Mouse (Mus musculus): ENCODE data around the gene Plac8. TPM values are rescaled to one million over a fixed set of nuclear protein-coding genes. Genes with fewer than 3 reads are reported as not detected.

Plac8 gene
- total and polyA plus RNA-seq, 2 experiments from 2014 or later, result 3.2 to 5.2 TPM

GRCm38 (mm10) chr5:100578863-100579411 is 6.9 kb upstream of the Plac8 start:
- ATAC-seq (ENCODE audit: insufficient read depth, low read depth), result no peak
- TF ChIP-seq EP300 (IDR thresholded peaks at IDR 0.05; ENCODE audit: low read depth) (no peak), CTCF (IDR thresholded peaks at IDR 0.05; ENCODE audit: low read depth) (no peak)
- 76% methylated on average over 5 of the region's 5 CpGs for WGBS
- Histone ChIP-seq H3K27me3 (ENCODE audit: control insufficient read depth, insufficient read depth, low read length) (no peaks in the 10 kb centered on the region), H3K9me3 (replicated peaks; ENCODE audit: control insufficient read depth, low read length) (no peaks in the 10 kb centered on the region), H3K4me1 (ENCODE audit: control insufficient read depth, insufficient read depth) (no peaks in the 10 kb centered on the region), H3K9ac (replicated peaks; ENCODE audit: low read depth, low read length) (no peak overlapping the region), H3K27ac (ENCODE audit: low read depth) (no peak overlapping the region), H3K36me3 (replicated peaks; ENCODE audit: control insufficient read depth, insufficient read depth, low read length) (no peaks in the 10 kb centered on the region), H3K4me3 (ENCODE audit: low read depth, low read length) (no peak overlapping the region), H3K4me2 (ENCODE audit: low read depth, low read length) (no peak overlapping the region)
- DNase-seq (ENCODE audit: low spot score), result no peak

GRCm38 (mm10) chr5:100574771-100575170 is 2.7 kb upstream of the Plac8 start:
- Histone ChIP-seq H3K4me1 (ENCODE audit: control insufficient read depth, insufficient read depth) (no peaks in the 10 kb centered on the region), H3K36me3 (replicated peaks; ENCODE audit: control insufficient read depth, insufficient read depth, low read length) (no peaks in the 10 kb centered on the region), H3K4me2 (ENCODE audit: low read depth, low read length) (no peak overlapping the region), H3K4me3 (ENCODE audit: low read depth, low read length) (no peak overlapping the region), H3K9ac (replicated peaks; ENCODE audit: low read depth, low read length) (no peak overlapping the region), H3K27me3 (ENCODE audit: control insufficient read depth, insufficient read depth, low read length) (no peaks in the 10 kb centered on the region), H3K9me3 (replicated peaks; ENCODE audit: control insufficient read depth, low read length) (no peaks in the 10 kb centered on the region), H3K27ac (ENCODE audit: low read depth) (no peak overlapping the region)
- DNase-seq (ENCODE audit: low spot score) (no peak), ATAC-seq (ENCODE audit: insufficient read depth, low read depth) (no peak)
- TF ChIP-seq CTCF (IDR thresholded peaks at IDR 0.05; ENCODE audit: low read depth) (0 out of 2 replicates have a peak, but pooled peaks have one; percentile 5), EP300 (IDR thresholded peaks at IDR 0.05; ENCODE audit: low read depth) (no peak)
- WGBS, result 61% methylated on average over 1 of the region's 1 CpGs

GRCm38 (mm10) chr5:100573256-100573655 is 1.2 kb upstream of the Plac8 start:
- ATAC-seq (ENCODE audit: insufficient read depth, low read depth) (no peak), DNase-seq (ENCODE audit: low spot score) (no peak)
- TF ChIP-seq CTCF (IDR thresholded peaks at IDR 0.05; ENCODE audit: low read depth), result no peak
- no peak for TF ChIP-seq EP300 (IDR thresholded peaks at IDR 0.05; ENCODE audit: low read depth)
- no peaks in the 10 kb centered on the region for H3K9me3 ChIP-seq (replicated peaks; ENCODE audit: control insufficient read depth, low read length)
- WGBS, result 81% methylated on average over 5 of the region's 5 CpGs
- no peak overlapping the region for H3K9ac ChIP-seq (replicated peaks; ENCODE audit: low read depth, low read length)
- no peak overlapping the region for H3K4me3 ChIP-seq (ENCODE audit: low read depth, low read length)
- no peak overlapping the region for H3K27ac ChIP-seq (ENCODE audit: low read depth)
- H3K36me3 ChIP-seq (replicated peaks; ENCODE audit: control insufficient read depth, insufficient read depth, low read length), result no peaks in the 10 kb centered on the region
- no peak overlapping the region for H3K4me2 ChIP-seq (ENCODE audit: low read depth, low read length)
- no peaks in the 10 kb centered on the region for H3K27me3 ChIP-seq (ENCODE audit: control insufficient read depth, insufficient read depth, low read length)
- no peaks in the 10 kb centered on the region for H3K4me1 ChIP-seq (ENCODE audit: control insufficient read depth, insufficient read depth)

- TF ChIP-seq EP300 (IDR thresholded peaks at IDR 0.05; ENCODE audit: low read depth) (no peak), CTCF (IDR thresholded peaks at IDR 0.05; ENCODE audit: low read depth) (no peak)
- ATAC-seq (ENCODE audit: insufficient read depth, low read depth) (no peak), DNase-seq (ENCODE audit: low spot score) (no peak)
- Histone ChIP-seq H3K4me3 (ENCODE audit: low read depth, low read length) (no peak overlapping the region), H3K4me2 (ENCODE audit: low read depth, low read length) (peak overlapping the region; percentile 4; the same call in 1 of the 2 replicates), H3K27ac (ENCODE audit: low read depth) (no peak overlapping the region), H3K27me3 (ENCODE audit: control insufficient read depth, insufficient read depth, low read length) (no peaks in the 10 kb centered on the region), H3K4me1 (ENCODE audit: control insufficient read depth, insufficient read depth) (no peaks in the 10 kb centered on the region), H3K9me3 (replicated peaks; ENCODE audit: control insufficient read depth, low read length) (no peaks in the 10 kb centered on the region), H3K36me3 (replicated peaks; ENCODE audit: control insufficient read depth, insufficient read depth, low read length) (no peaks in the 10 kb centered on the region), H3K9ac (replicated peaks; ENCODE audit: low read depth, low read length) (no peak overlapping the region)
- 12% methylated on average over 8 of the region's 8 CpGs for WGBS
These were observed 1.3 kb downstream of the Plac8 start for GRCm38 (mm10) chr5:100570716-100571115.

GRCm38 (mm10) chr5:100569997-100570595 is 1.9 kb downstream of the Plac8 start:
- Histone ChIP-seq H3K4me1 (ENCODE audit: control insufficient read depth, insufficient read depth) (no peaks in the 10 kb centered on the region), H3K27me3 (ENCODE audit: control insufficient read depth, insufficient read depth, low read length) (no peaks in the 10 kb centered on the region), H3K4me2 (ENCODE audit: low read depth, low read length) (peak overlapping the region; percentile 4; the same call in 1 of the 2 replicates), H3K4me3 (ENCODE audit: low read depth, low read length) (no peak overlapping the region; the same call in 1 of the 2 replicates), H3K9ac (replicated peaks; ENCODE audit: low read depth, low read length) (no peak overlapping the region), H3K36me3 (replicated peaks; ENCODE audit: control insufficient read depth, insufficient read depth, low read length) (no peaks in the 10 kb centered on the region), H3K9me3 (replicated peaks; ENCODE audit: control insufficient read depth, low read length) (no peaks in the 10 kb centered on the region), H3K27ac (ENCODE audit: low read depth) (no peak overlapping the region)
- no peak for TF ChIP-seq EP300 (IDR thresholded peaks at IDR 0.05; ENCODE audit: low read depth)
- TF ChIP-seq CTCF (IDR thresholded peaks at IDR 0.05; ENCODE audit: low read depth), result no peak
- no peak for ATAC-seq (ENCODE audit: insufficient read depth, low read depth)
- 62% methylated on average over 13 of the region's 13 CpGs for WGBS
- no peak for DNase-seq (ENCODE audit: low spot score)

Measured in heart, postnatal 0 days (tissue).